Mouse (Mus musculus): ENCODE measurements around the gene Trappc6a.
"Not testable (repeated sequence)": the region's sequence is repeated elsewhere in the genome, so short reads cannot be mapped to it uniquely, and the experiment has no call there.

Gene Trappc6a

DNA sequence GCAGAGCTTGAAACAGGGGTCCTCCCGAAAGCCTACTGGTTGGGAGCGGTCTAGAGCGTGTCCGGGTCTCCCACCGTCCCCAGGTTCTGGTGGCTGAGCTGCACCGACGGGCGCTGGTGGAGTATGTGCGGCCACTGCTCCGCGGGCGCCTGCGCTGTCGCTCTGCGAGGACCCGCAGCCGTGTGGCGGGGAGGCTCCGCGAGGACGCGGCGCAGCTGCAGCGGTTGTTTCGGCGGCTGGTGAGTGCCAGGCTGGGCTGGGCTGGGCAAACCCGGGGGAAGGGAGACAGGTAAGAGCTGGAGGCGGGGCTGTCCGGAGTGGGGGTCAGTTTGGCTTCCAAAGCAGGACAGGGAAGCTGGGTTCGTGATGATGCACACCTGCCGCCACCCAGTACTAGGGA, 18.7 kb upstream of the Trappc6a start:
- no peak for DNase-seq (ENCODE audit: low spot score)

- DNase-seq (ENCODE audit: low spot score) = no peak
Observed at GRCm38 (mm10) chr7:19491731-19492130, 16.5 kb upstream of the Trappc6a start.

DNA sequence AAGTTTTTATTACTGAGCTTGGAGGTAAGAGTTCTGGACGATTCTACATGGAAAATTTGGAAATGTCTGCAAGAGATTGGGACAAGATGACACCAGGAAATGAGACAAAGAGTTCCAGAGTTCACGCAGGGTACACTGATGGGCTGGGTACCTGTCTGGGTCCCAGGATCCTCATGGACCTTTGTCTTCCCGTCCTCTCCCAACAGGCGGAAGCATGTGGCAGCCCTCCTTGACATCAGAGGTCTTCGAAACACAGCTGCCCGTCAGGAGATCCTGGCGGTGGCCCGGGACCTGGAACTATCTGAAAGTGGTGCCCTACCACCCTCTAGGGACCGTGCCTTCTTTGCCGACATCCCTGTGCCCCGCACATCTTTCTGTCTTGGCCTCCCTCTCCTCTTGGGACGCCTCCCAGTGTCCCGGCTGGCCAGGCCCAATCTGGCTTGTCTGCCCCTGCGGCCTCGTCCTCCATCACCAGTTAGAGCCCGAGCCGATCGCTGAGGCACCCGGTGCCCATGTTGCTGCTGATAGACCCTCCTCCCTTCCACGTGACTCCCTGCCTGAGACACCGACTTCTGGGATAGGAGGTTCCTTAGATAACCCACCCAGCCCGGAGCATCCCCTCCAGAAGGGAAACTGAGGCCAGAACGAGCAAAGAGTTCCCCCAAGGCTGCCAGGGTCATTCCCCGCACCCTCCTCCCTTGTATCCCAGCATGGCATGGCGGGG, 13.3 kb upstream of the Trappc6a start:
- no peak for DNase-seq (ENCODE audit: low spot score)

DNA sequence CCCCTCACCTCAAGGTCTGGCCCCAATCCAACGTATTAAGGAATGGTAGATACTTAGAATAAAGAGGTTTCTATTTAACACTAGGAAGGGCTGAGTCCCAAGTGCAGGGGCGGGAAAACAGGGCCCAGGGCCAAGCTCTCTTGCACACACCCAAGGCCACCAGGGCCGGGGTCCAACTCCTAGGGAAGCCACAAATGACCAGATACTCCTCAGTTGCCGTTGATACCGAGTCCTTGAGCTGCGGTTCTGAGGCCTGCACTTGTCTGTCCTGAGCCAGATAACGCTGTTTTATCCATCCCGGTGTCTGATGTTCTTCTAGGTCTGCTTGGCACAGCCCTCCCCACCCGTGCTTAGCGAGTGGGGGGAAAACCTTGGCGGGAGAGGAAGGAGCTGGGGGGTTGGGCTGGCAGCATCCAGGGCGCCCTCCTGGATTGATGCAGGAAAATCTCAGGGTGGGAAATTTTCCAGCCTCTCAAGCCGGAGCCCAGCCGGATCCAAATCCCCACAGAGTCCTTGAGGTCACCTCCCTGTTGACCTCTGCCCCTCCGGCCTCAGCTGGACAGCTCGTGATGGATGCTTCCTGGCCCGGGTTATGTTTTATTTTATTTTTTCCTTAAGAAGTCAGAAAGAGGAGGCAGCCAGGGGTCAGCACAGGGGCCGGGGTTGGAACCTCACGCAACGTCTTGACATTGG, 12.5 kb upstream of the Trappc6a start:
- no peak for DNase-seq (ENCODE audit: low spot score)

DNA sequence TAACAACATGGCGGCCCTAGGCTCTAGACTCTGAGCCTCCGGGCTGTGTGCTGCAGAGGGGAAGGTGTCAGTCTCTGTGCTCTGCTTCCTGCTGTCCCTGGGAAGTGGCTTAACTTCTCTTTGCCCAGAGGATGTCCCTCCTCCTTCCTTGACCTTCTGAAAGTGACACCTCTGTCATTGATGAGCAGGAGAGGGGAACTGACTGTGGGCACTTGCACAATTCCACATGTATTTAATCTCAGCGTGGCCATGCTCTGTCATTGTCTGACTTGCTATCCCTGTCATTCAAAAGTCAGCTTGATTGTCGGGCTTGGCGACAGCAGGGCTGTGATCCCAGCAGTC, 12.0 kb upstream of the Trappc6a start:
- DNase-seq (ENCODE audit: low spot score) = no peak

DNA sequence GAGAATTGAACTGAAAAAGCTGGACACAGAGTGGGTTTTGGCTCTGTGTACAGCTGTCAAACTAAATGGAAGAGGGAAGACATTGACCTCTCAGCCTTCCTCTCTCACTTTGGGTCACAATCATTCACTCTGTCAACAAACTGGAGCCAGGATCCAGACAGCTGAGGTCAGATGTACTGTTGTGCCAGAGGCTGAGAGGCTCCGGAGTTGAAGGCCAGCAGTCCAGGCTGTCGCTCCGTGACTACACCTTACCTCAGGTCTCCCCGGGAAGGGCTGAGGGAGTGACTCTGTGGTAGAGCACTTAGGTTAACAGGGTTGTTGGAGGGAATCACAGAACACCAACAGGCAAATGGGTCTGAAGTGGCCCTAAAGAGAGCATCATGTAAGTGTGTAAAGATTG, 9.9 kb upstream of the Trappc6a start:
- DNase-seq (ENCODE audit: low spot score) = no peak

DNA sequence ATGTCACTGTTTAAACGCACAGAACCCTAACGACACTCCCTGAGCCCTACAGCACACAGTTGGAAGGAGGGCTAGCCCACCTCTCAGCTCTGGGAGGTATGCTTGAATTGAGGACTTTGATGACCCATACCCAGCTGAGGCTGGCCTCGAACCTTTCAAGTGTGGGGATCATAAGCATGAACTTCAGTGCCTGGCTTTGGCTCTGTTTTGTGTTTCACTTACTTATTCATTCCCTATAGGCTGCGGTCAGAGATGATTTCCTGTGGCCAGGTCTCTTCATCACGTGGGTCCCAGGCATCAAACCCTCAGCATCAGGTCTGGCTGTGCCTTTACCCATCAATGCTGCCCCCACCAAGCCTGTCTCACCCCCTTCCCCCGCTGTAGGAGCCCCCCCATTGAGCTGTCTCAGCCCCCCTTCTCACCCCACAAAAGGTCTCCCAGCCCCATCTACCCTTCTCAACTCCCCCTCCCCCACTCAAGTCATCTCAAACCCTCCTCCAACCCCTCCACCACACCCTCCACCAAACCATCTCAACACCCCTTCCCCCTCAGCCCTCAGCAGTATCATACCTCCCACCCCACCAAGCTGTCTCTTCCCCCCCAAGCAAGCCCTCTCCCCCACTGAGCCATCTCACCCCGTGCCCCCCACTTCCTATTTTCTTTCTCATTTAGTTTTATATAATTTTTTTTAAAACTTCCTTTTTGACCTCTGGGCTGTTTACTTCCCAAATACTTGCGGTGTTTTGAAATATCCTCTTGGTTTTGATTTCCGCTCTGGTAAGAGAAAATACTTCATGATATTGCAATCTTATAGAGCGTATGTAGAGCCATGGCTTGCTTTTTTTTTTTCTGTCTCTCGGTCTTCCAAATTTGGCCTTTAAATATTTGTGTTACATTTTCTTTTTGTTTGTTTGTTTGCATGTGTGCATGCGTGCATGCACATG, 7.5 kb upstream of the Trappc6a start:
- no peak for DNase-seq (ENCODE audit: low spot score)

DNA sequence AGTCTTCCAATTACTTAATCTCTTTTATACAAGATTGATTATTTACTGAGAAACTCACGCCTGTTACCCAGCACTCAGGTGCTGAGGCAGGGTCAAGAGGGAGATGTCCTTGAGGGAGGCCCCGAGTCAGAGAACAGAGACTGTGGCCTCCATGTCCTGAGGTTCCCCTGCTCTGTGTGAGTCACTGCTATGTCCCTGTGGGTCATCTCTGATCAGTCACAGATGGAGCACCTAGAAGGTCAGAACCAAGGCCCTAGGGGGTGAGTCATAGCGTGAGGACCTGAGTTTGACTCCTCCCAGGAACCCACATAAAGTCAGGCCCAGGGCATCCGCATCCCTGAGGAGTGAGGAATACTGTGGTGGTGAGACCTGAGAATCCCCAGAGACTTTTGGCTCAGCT, 6.5 kb upstream of the Trappc6a start:
- DNase-seq (ENCODE audit: low spot score) = no peak

- DNase-seq (ENCODE audit: low spot score) = no peak
Observed at GRCm38 (mm10) chr7:19503481-19504068, 4.6 kb upstream of the Trappc6a start.

DNA sequence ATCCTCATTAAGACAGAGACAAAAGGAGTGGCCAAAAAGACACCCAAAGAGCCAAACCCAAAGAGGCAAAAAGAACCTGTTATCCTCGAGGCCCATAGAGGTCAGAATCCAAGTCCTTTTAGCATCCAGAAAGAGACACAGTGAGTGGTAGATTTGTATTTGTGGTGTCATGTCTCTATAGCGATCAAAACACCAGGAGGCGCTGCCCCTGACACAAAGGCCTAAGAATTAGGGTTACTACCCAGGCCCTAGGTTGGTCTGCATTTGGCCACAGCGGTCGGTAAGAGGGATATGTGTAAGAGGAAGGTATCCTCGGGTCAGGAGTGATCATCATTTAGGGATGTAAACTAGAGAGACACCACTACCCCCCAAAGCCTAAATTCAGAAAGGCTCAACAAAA, 1.9 kb upstream of the Trappc6a start:
- DNase-seq (ENCODE audit: low spot score) = no peak

DNA sequence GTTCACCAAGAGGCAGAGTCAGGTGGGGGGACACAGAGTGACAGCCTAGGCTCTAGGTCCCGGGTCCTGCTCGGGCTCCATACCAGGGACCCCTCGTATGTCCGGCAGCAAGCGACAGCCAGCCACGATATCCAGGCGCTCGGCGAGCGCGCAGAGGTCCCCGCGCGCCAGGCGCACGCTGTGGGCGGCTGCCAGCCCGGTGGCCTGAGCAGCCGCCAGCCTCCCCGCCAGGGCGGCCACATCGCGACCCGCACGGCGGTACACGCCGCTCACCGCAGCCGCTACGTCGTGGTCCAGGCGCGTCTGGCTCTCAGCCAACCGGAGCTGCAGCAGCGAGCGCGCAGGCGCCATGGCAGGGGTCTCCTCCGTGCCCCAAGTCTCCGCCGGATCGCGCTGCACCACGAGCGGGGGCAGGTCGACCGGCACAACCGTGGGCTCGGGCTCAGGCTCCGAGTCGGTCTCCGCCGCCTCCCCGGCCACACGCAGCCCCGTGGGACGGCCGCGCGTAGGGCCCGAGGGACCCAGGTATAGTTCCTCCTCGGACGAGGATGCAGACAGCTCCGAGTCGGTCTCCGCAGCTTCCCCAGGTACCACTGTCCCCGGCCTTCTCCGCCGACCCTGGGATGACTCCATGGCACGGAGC, 1.1 kb upstream of the Trappc6a start:
- no peak for DNase-seq (ENCODE audit: low spot score)

GRCm38 (mm10) chr7:19507612-19507981, 598 bp upstream of the Trappc6a start:
- no peak for DNase-seq (ENCODE audit: low spot score)

- DNase-seq (ENCODE audit: low spot score) = no peak
Observed at GRCm38 (mm10) chr7:19508924-19509568, 851 bp downstream of the Trappc6a start.

GRCm38 (mm10) chr7:19509786-19510185, 1.6 kb downstream of the Trappc6a start:
- no peak for DNase-seq (ENCODE audit: low spot score)

- not testable (repeated sequence) for DNase-seq (ENCODE audit: low spot score)
Observed at GRCm38 (mm10) chr7:19511934-19512333, 3.7 kb downstream of the Trappc6a start.

DNA sequence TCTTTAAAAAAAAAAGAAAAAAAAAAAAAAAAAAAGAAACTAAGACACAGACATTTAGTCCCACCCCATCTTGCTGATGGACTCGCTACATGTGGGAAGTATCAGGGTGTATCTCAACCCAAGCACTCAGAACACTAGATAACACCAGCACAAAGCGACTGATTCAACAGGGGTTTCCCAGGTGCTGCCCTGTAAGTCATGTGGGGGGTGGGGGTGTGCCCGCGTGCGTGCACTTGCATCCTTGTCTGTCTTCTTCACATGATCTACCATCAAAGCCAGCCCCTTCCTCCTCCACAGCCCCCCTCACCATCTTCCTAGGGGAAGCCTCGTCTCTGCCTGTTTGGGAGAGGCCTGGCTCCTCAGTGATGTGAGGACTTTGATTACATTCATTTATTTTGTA, 4.2 kb downstream of the Trappc6a start:
- no peak for DNase-seq (ENCODE audit: low spot score)

DNA sequence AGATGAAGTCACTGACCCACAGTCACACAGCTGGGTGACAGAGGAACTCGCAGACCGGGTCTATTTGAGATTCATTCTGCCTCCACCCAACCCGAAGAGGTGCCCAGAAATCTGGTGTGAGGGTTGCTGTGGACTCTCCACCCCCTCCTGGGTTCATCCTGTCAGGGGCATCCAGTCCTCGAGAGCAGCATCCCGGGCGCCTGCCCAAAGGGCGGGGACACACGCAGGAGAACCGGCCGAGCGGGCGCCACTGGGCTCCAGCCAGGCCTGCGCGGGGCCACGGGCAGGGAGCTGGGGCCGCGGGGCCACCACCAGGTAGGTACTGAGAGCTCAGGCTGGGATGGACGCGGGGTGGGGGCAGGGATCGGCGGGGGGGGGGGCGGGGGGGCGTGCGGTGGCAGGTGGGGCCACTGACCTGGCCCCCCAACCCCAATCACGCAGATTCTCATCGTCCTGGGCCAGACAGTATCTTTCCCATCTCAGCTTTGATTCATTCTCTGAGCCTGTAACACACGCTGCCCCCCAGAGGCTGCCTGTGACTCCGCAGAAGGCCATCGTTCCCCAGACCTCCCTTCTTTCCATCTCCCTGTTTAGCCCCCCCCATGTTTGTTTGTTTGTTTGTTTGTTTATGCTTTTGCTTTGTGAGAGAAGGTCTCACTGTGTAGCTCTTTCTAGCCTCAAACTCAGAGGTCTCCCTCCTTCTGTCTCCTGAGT, 9.6 kb downstream of the Trappc6a start, which contains the start of gene Nkpd1:
TSS of gene Nkpd1 (plus strand) at position 187 of the 714 bp plus-strand sequence.
- no peak for DNase-seq (ENCODE audit: low spot score)

GRCm38 (mm10) chr7:19520032-19520431, 11.8 kb downstream of the Trappc6a start:
- DNase-seq (ENCODE audit: low spot score) = no peak

DNA sequence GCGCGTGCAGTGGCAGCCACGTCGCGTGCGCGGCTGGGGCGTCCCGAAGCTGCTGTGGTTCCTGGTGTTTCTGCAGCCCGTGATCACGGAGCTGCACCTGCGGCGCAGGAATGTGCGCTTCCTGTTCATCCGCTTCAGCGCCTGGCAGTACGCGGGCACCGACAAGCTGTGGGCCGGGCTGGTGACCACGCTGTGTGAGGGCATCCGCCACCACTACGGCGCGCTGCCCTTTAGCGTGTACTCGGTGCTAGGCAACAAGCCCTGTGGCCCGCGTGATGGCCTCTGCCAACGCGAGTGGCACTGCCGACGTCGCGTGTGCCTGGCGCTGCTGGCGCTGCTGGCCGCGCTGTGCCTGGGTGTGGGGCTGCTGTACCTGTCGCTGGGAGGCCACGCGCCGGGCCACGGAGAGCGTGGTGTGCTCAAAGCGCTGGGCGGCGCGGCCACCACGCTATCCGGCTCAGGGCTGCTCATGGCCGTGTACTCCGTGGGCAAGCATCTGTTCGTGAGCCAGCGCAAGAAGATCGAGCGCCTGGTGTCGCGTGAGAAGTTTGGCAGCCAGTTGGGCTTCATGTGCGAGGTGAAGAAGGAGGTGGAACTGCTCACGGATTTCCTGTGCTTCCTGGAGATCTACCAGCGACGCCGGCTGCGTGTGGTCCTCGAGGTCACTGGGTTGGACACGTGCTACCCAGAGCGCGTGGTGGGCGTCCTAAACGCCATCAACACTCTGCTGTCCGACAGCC, 15.0 kb downstream of the Trappc6a start:
- no peak for DNase-seq (ENCODE audit: low spot score)
